Mouse (Mus musculus) lung, embryonic 16.5 days (tissue): ENCODE results near the gene Mybph. TPM values are rescaled to one million over a fixed set of nuclear protein-coding genes. Genes with fewer than 3 reads are reported as not detected.
"Not testable (repeated sequence)": the region's sequence is repeated elsewhere in the genome, so short reads cannot be mapped to it uniquely, and the experiment has no call there.

Experiments
- ATAC-seq: fragments of 200-750 bp; cut with Nextera tagmentation; 2 replicates; pipeline ENCODE4 v1.8.0; 2017; ENCODE audit warnings: low read depth, mild to moderate bottlenecking, moderate library complexity
- H3K27ac ChIP-seq: fragments of 300-500 bp; sonication (generic); 2 replicates; pipeline ENCODE4 v1.5.1; 2014; ENCODE audit warnings: mild to moderate bottlenecking, control low read depth, low read length
- H3K27me3 ChIP-seq: fragments of 300-500 bp; sonication (generic); 2 replicates; pipeline ENCODE4 v1.6.1; 2014; ENCODE audit warnings: low read depth, low read length, mixed read lengths; ENCODE audit not compliant: control insufficient read depth, insufficient read depth
- H3K36me3 ChIP-seq: fragments of 300-500 bp; sonication (generic); 2 replicates; pipeline ENCODE4 v1.6.1; 2014; ENCODE audit warnings: low read length; ENCODE audit not compliant: control insufficient read depth, insufficient read depth
- H3K4me1 ChIP-seq: fragments of 300-500 bp; sonication (generic); replicated peaks from 2 replicates; pipeline ENCODE4 v1.6.1; 2014; ENCODE audit warnings: low read length, mixed read lengths; ENCODE audit not compliant: control insufficient read depth, insufficient read depth
- H3K4me2 ChIP-seq: fragments of 300-500 bp; sonication (generic); 2 replicates; pipeline ENCODE4 v1.6.1; 2014; ENCODE audit warnings: low read depth, low read length, control low read depth
- H3K4me3 ChIP-seq: fragments of 300-500 bp; sonication (generic); 2 replicates; pipeline ENCODE4 v1.5.1; 2014; ENCODE audit warnings: mild to moderate bottlenecking, low read length, control low read depth
- H3K9ac ChIP-seq: fragments of 300-500 bp; sonication (generic); 2 replicates; pipeline ENCODE4 v1.6.1; 2014; ENCODE audit warnings: low read length, control low read depth
- H3K9me3 ChIP-seq: fragments of 300-500 bp; sonication (generic); 2 replicates; pipeline ENCODE4 v1.6.1; 2016; ENCODE audit warnings: low read length; ENCODE audit not compliant: control insufficient read depth
- WGBS: fragments of 180-500 bp; shearing (Covaris S2); extraction: QIAGEN DNeasy Blood & Tissue Kit; methylation state at CpG from one replicate; pipeline ENCODE4 v1.1.7; 2014; 5-methylcytosine and 5-hydroxymethylcytosine counted together
- polyA plus RNA-seq: library from polyadenylated mRNA; unstranded; fragments of >200 nt; fragmentation: Nextera tagmentation; extraction: Ambion mirVana; gene quantifications from 2 replicates; pipeline ENCODE4 v1.2.1, GENCODE M21; 2015

Mybph gene
- polyA plus RNA-seq, 1 experiment from 2014 or later, result 1.3 TPM

DNA sequence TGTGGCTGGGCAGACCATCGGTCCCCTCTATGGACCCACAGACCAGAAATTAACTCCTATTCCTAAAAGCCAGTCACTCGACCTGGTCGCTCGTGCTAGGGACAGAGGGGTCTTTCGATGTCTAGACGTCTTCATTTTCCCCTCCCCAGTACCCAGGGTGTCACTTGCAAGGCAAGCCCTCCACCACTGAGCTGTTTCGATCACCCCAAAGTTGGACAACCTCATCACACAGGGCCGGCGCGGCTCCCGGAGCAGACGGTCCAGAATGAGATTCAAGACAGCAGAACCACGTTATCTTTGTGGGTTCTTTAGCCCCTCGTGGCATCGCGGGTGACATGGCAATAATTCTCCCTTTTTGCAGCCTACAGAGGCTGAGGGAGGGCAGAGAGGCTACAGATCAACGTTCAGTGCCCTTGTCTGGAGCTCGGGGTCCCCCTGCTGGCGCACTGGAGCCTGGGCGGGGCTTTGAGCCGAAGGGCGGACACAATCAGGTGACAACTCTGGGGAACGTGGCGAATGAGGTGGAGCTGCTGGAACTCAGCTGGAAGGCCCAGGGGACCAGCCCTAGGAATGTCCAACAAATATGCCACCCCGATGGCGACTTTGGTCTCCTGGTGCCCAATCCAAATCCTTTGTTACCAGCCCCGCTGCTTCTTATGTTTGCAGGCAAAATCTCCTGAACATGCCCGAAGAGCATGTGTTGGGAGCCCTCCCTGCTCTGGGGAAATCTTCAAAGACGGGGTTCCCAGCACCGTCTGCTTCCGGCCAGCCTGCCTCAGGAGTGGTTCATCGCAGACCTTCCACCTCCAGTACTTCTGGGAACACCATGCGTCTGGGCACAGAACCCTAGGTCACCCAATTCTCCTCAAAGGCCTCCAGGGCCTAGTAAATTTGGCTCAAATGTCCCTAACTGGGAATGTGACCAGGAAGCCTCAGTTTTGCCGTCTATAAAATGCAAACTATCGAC lies 51.0 kb downstream of the Mybph start:
- peak overlapping the region; percentile 47 for H3K4me2 ChIP-seq
- peaks cover 4% of the 10 kb centered on the region; the same call in 1 of the 2 replicates for H3K4me1 ChIP-seq
- H3K9me3 ChIP-seq, result no peaks in the 10 kb centered on the region
- H3K9ac ChIP-seq, result peak overlapping the region; percentile 33; the same call in 1 of the 2 replicates
- no peaks in the 10 kb centered on the region for H3K27me3 ChIP-seq
- no peaks in the 10 kb centered on the region for H3K36me3 ChIP-seq
- H3K4me3 ChIP-seq, result 0 out of 2 replicates have a peak overlapping the region, but pooled peaks have one; percentile 15
- ATAC-seq, result peak; percentile 88
- 20% methylated on average over 35 of the region's 35 CpGs for WGBS
- 0 out of 2 replicates have a peak overlapping the region, but pooled peaks have one; percentile 28 for H3K27ac ChIP-seq

- Histone ChIP-seq H3K4me2 (no peak overlapping the region), H3K9me3 (no peaks in the 10 kb centered on the region), H3K9ac (no peak overlapping the region), H3K4me3 (no peak overlapping the region), H3K27ac (no peak overlapping the region), H3K4me1 (peaks cover 4% of the 10 kb centered on the region; the same call in 1 of the 2 replicates), H3K27me3 (no peaks in the 10 kb centered on the region), H3K36me3 (no peaks in the 10 kb centered on the region)
- 65% methylated on average over 14 of the region's 14 CpGs for WGBS
- ATAC-seq, result no peak; the same call in 1 of the 2 replicates
Measured at GRCm38 (mm10) chr1:134245004-134245717, 51.9 kb downstream of the Mybph start.

GRCm38 (mm10) chr1:134246590-134246989 lies 53.3 kb downstream of the Mybph start:
- Histone ChIP-seq H3K4me1 (peaks cover 4% of the 10 kb centered on the region; the same call in 1 of the 2 replicates), H3K4me3 (no peak overlapping the region), H3K36me3 (no peaks in the 10 kb centered on the region), H3K27me3 (no peaks in the 10 kb centered on the region), H3K9me3 (no peaks in the 10 kb centered on the region), H3K27ac (no peak overlapping the region), H3K9ac (no peak overlapping the region), H3K4me2 (no peak overlapping the region)
- ATAC-seq, result no peak
- WGBS, result 54% methylated on average over 4 of the region's 4 CpGs

- not testable (repeated sequence) for H3K4me3 ChIP-seq, H3K27me3 ChIP-seq, ATAC-seq, H3K4me2 ChIP-seq, H3K9me3 ChIP-seq, H3K36me3 ChIP-seq, H3K9ac ChIP-seq, H3K27ac ChIP-seq, H3K4me1 ChIP-seq
- 48% methylated on average over 1 of the region's 1 CpGs for WGBS
Measured at GRCm38 (mm10) chr1:134249681-134250080, 56.4 kb downstream of the Mybph start.

Other genes starting within 250 kb of the Mybph start
- gene Fmod, start 156.2 kb upstream of the Mybph start, polyA plus RNA-seq, result 159 and 191 TPM in 2 replicates
- 130 and 135 TPM in 2 replicates for gene Btg2, start 114.3 kb upstream of the Mybph start, polyA plus RNA-seq
- 0.09 and 0.24 TPM in 2 replicates for gene Chit1, start 82.2 kb upstream of the Mybph start, polyA plus RNA-seq
- 1.2 and 2.0 TPM in 2 replicates for gene Chil1, start 11.3 kb upstream of the Mybph start, polyA plus RNA-seq
- gene Adora1, start 42.0 kb downstream of the Mybph start, polyA plus RNA-seq, result 8.4 and 9.0 TPM in 2 replicates
- gene Myog, start 96.5 kb downstream of the Mybph start, polyA plus RNA-seq, result 2.9 and 6.8 TPM in 2 replicates
- 2.9 and 3.9 TPM in 2 replicates for gene Ppfia4, start 139.5 kb downstream of the Mybph start, polyA plus RNA-seq
- gene Tmem183a, start 168.5 kb downstream of the Mybph start, polyA plus RNA-seq, result 77.6 and 80.7 TPM in 2 replicates
- gene 4933406M09Rik, start 192.5 kb downstream of the Mybph start, polyA plus RNA-seq, result not detected in 2 replicates
- 42.5 and 43.9 TPM in 2 replicates for gene Cyb5r1, start 212.1 kb downstream of the Mybph start, polyA plus RNA-seq
- gene Adipor1, start 221.9 kb downstream of the Mybph start, polyA plus RNA-seq, result 95.5 and 97.4 TPM in 2 replicates